Mouse (Mus musculus) hindbrain, embryonic 14.5 days (tissue): ENCODE data around the gene Tab3. TPM values are rescaled to one million over a fixed set of nuclear protein-coding genes. Genes with fewer than 3 reads are reported as not detected.
A peak's percentile ranks its signal among the peaks of the same experiment; 100 is the strongest.

Source experiments
- ATAC-seq: fragments of 200-750 bp; cut with Nextera tagmentation; 2 replicates; pipeline ENCODE4 v1.8.0; 2017; ENCODE audit warnings: moderate number of reproducible peaks, mild to moderate bottlenecking, moderate TSS enrichment, moderate library complexity; ENCODE audit not compliant: low FRiP score
- DNase-seq: peaks from one replicate; pipeline ENCODE4 v3.0.0-alpha.2; 2015; ENCODE audit warnings: low spot score
- H3K27ac ChIP-seq: fragments of 300-500 bp; sonication (generic); 2 replicates; pipeline ENCODE4 v1.5.1; 2014; ENCODE audit warnings: mild to moderate bottlenecking, moderate library complexity
- H3K27me3 ChIP-seq: fragments of 300-500 bp; sonication (generic); 2 replicates; pipeline ENCODE4 v1.6.1; 2014; ENCODE audit warnings: mild to moderate bottlenecking, low read length, mixed read lengths; ENCODE audit not compliant: control insufficient read depth, insufficient read depth
- H3K36me3 ChIP-seq: fragments of 300-500 bp; sonication (generic); replicated peaks from 2 replicates; pipeline ENCODE4 v1.6.1; 2014; ENCODE audit not compliant: control insufficient read depth, insufficient read depth
- H3K4me1 ChIP-seq: fragments of 300-500 bp; sonication (generic); replicated peaks from 2 replicates; pipeline ENCODE4 v1.6.1; 2014; ENCODE audit warnings: antibody characterized with exemption, low read length, mixed read lengths; ENCODE audit not compliant: control insufficient read depth, insufficient read depth
- H3K4me2 ChIP-seq: fragments of 300-500 bp; sonication (generic); replicated peaks from 2 replicates; pipeline ENCODE4 v1.6.1; 2014; ENCODE audit warnings: mild to moderate bottlenecking, moderate library complexity
- H3K4me3 ChIP-seq: fragments of 300-500 bp; sonication (generic); replicated peaks from 2 replicates; pipeline ENCODE4 v1.5.1; 2014; ENCODE audit warnings: mild to moderate bottlenecking, low read length
- H3K9ac ChIP-seq: fragments of 300-500 bp; sonication (generic); 2 replicates; pipeline ENCODE4 v1.6.1; 2014
- H3K9me3 ChIP-seq: fragments of 300-500 bp; sonication (generic); 2 replicates; pipeline ENCODE4 v1.6.1; 2016; ENCODE audit warnings: low read length; ENCODE audit not compliant: control insufficient read depth
- WGBS: fragments of 180-500 bp; shearing (Covaris S2); extraction: QIAGEN DNeasy Blood & Tissue Kit; methylation state at CpG from one replicate; pipeline ENCODE4 v1.1.7; 2014; 5-methylcytosine and 5-hydroxymethylcytosine counted together
- polyA plus RNA-seq: library from polyadenylated mRNA; unstranded; fragments of >200 nt; fragmentation: Nextera tagmentation; extraction: Ambion mirVana; gene quantifications from 2 replicates; pipeline ENCODE4 v1.2.1, GENCODE M21; 2014

Gene Tab3
- polyA plus RNA-seq = 9.5 and 10.7 TPM in 2 replicates

GRCm38 (mm10) chrX:85573532-85574181 is at the start of gene Tab3:
TSS of gene Tab3 (plus strand) at chrX:85574022.
- DNase-seq = peak; percentile 87
- peak; percentile 99 for ATAC-seq
- H3K27me3 ChIP-seq = 0 out of 2 replicates have a peak, but pooled peaks cover 5% of the 10 kb centered on the region
- 15% methylated on average over 39 of the region's 64 CpGs for WGBS
- H3K9ac ChIP-seq = peak within 1 kb of the TSS; percentile 76
- H3K36me3 ChIP-seq = no peaks in the 10 kb centered on the region
- peak within 1 kb of the TSS; percentile 71 for H3K27ac ChIP-seq
- H3K4me1 ChIP-seq = peaks cover 4% of the 10 kb centered on the region; the same call in 1 of the 2 replicates
- H3K4me3 ChIP-seq = peak within 1 kb of the TSS; percentile 69
- H3K9me3 ChIP-seq = no peaks in the 10 kb centered on the region
- H3K4me2 ChIP-seq = peak within 1 kb of the TSS; percentile 51

- no peak overlapping the region for H3K27ac ChIP-seq
- WGBS = 86% methylated on average over 1 of the region's 1 CpGs
- no peak for DNase-seq
- no peaks in the 10 kb centered on the region for H3K4me1 ChIP-seq
- H3K27me3 ChIP-seq = no peaks in the 10 kb centered on the region
- H3K36me3 ChIP-seq = no peaks in the 10 kb centered on the region
- H3K9ac ChIP-seq = no peak overlapping the region
- ATAC-seq = no peak
- no peaks in the 10 kb centered on the region for H3K9me3 ChIP-seq
- no peak overlapping the region for H3K4me3 ChIP-seq
- no peak overlapping the region for H3K4me2 ChIP-seq
Observed at GRCm38 (mm10) chrX:85525545-85525944, 48.3 kb upstream of the Tab3 start.

- Histone ChIP-seq H3K4me1 (no peaks in the 10 kb centered on the region), H3K36me3 (no peaks in the 10 kb centered on the region), H3K9me3 (no peaks in the 10 kb centered on the region), H3K4me3 (no peak overlapping the region), H3K4me2 (no peak overlapping the region), H3K27me3 (no peaks in the 10 kb centered on the region), H3K9ac (no peak overlapping the region), H3K27ac (no peak overlapping the region)
- 81% methylated on average over 5 of the region's 5 CpGs for WGBS
- no peak for ATAC-seq
- DNase-seq = no peak
Observed at GRCm38 (mm10) chrX:85526263-85527019, 47.4 kb upstream of the Tab3 start.

GRCm38 (mm10) chrX:85558931-85559330 is 14.9 kb upstream of the Tab3 start:
- no peak overlapping the region for H3K4me2 ChIP-seq
- no peaks in the 10 kb centered on the region for H3K9me3 ChIP-seq
- no peaks in the 10 kb centered on the region for H3K36me3 ChIP-seq
- no peak overlapping the region for H3K27ac ChIP-seq
- DNase-seq (no peak), ATAC-seq (no peak)
- no peak overlapping the region for H3K4me3 ChIP-seq
- no peaks in the 10 kb centered on the region for H3K27me3 ChIP-seq
- 86% methylated on average over 2 of the region's 2 CpGs for WGBS
- no peak overlapping the region for H3K9ac ChIP-seq
- H3K4me1 ChIP-seq = no peaks in the 10 kb centered on the region

GRCm38 (mm10) chrX:85566256-85566655 is 7.6 kb upstream of the Tab3 start:
- Histone ChIP-seq H3K4me3 (no peak overlapping the region), H3K4me1 (no peaks in the 10 kb centered on the region), H3K4me2 (no peak overlapping the region), H3K27me3 (0 out of 2 replicates have a peak, but pooled peaks cover 5% of the 10 kb centered on the region), H3K9me3 (no peaks in the 10 kb centered on the region), H3K27ac (no peak overlapping the region), H3K36me3 (no peaks in the 10 kb centered on the region), H3K9ac (no peak overlapping the region)
- no peak for DNase-seq
- WGBS = 77% methylated on average over 4 of the region's 4 CpGs
- ATAC-seq = no peak

- peak; percentile 76 for ATAC-seq
- no peaks in the 10 kb centered on the region for H3K36me3 ChIP-seq
- peak overlapping the region; percentile 69 for H3K4me3 ChIP-seq
- H3K27ac ChIP-seq = peak overlapping the region; percentile 71
- H3K9ac ChIP-seq = peak overlapping the region; percentile 76
- H3K9me3 ChIP-seq = no peaks in the 10 kb centered on the region
- peak overlapping the region; percentile 51 for H3K4me2 ChIP-seq
- 29% methylated on average over 21 of the region's 34 CpGs for WGBS
- H3K27me3 ChIP-seq = 0 out of 2 replicates have a peak, but pooled peaks cover 5% of the 10 kb centered on the region
- DNase-seq = peak; percentile 24
- H3K4me1 ChIP-seq = peaks cover 4% of the 10 kb centered on the region; the same call in 1 of the 2 replicates
Observed at GRCm38 (mm10) chrX:85574182-85574541, 340 bp downstream of the Tab3 start.

- 85% methylated on average over 6 of the region's 6 CpGs for WGBS
- Histone ChIP-seq H3K27ac (no peak overlapping the region), H3K4me2 (no peak overlapping the region), H3K4me1 (peaks cover 4% of the 10 kb centered on the region; the same call in 1 of the 2 replicates), H3K27me3 (no peaks in the 10 kb centered on the region), H3K36me3 (no peaks in the 10 kb centered on the region), H3K9ac (no peak overlapping the region), H3K9me3 (no peaks in the 10 kb centered on the region), H3K4me3 (no peak overlapping the region)
- ATAC-seq = no peak
- DNase-seq = no peak
Observed at GRCm38 (mm10) chrX:85576310-85576709, 2.5 kb downstream of the Tab3 start.

- no peaks in the 10 kb centered on the region for H3K9me3 ChIP-seq
- H3K36me3 ChIP-seq = no peaks in the 10 kb centered on the region
- no peak overlapping the region for H3K9ac ChIP-seq
- no peak overlapping the region for H3K27ac ChIP-seq
- 60% methylated on average over 2 of the region's 2 CpGs for whole genome bisulfite sequencing
- no peaks in the 10 kb centered on the region for H3K27me3 ChIP-seq
- no peaks in the 10 kb centered on the region for H3K4me1 ChIP-seq
- ATAC-seq (no peak), DNase-seq (no peak)
- no peak overlapping the region for H3K4me3 ChIP-seq
- no peak overlapping the region for H3K4me2 ChIP-seq
Observed at GRCm38 (mm10) chrX:85580768-85581167, 6.9 kb downstream of the Tab3 start.

- ATAC-seq = no peak
- Histone ChIP-seq H3K36me3 (no peaks in the 10 kb centered on the region), H3K4me1 (no peaks in the 10 kb centered on the region), H3K4me3 (no peak overlapping the region), H3K27ac (no peak overlapping the region), H3K27me3 (no peaks in the 10 kb centered on the region), H3K9ac (no peak overlapping the region), H3K4me2 (no peak overlapping the region), H3K9me3 (no peaks in the 10 kb centered on the region)
- DNase-seq = no peak
- 91% methylated on average over 1 of the region's 1 CpGs for WGBS
Observed at GRCm38 (mm10) chrX:85582517-85582916, 8.7 kb downstream of the Tab3 start.
